Mouse (Mus musculus) activated CD4-positive, CD25-positive, alpha-beta regulatory T cell, adult 4 months (primary cell): ENCODE data around the gene Rab5c. TPM values are rescaled to one million over a fixed set of nuclear protein-coding genes. Genes with fewer than 3 reads are reported as not detected.

Experiments
- ATAC-seq: one replicate; pipeline ENCODE4 v1.8.0; 2017
- polyA plus RNA-seq, 2 experiments: library from polyadenylated mRNA; unstranded; fragments of 100-300 nt; shearing (Covaris generic); gene quantifications; one replicate each; pipeline ENCODE4 v1.2.1; 2017

Rab5c gene
- polyA plus RNA-seq, 2 experiments from 2014 or later = 29.0 to 44.1 TPM

- no peak for ATAC-seq
Observed at GRCm38 (mm10) chr11:100719893-100720292, 18.1 kb downstream of the Rab5c start.

- ATAC-seq = no peak
Observed at GRCm38 (mm10) chr11:100719312-100719711, 18.7 kb downstream of the Rab5c start.

- ATAC-seq = no peak
Observed at GRCm38 (mm10) chr11:100718866-100719265, 19.1 kb downstream of the Rab5c start.

GRCm38 (mm10) chr11:100718462-100718861, 19.6 kb downstream of the Rab5c start:
- no peak for ATAC-seq

DNA sequence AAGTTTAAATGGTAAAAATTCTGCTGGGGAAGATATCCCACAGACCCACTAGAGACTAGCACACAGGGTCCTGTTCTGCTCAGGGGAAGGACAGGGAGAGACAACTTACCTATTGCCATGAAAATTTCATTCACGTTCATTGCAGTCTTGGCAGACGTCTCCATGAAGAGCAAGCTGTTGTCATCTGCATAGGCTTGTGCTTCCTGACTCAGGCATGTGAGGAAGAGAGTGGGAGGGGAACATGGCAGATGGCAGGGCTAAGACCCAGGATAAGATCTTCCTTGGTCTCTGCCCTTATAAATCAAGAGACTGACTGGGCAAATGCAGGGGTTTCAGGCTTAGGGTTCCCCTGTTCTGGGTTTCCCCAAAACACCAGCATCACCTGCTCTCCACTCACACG, 21.4 kb downstream of the Rab5c start:
- ATAC-seq = no peak

- no peak for ATAC-seq
Observed at GRCm38 (mm10) chr11:100714948-100715347, 23.1 kb downstream of the Rab5c start.

DNA sequence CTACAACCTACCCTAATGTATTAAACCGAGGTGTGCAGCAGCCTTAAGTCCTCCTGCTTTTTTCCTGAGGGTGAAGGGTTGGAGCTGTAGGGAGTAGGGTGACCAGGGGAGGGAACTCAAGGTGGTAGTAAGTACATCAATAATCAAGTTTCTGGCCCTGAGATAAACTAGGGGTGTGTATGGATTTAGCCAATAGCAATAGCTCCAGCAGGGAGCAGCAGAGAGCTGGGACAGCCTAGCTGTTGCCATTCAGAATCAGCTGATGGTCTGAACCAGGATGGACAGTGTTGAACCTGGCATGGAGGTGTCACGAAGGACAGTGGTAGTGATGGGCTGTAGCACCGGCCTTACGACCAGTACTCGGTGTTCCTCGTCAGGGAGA, 23.5 kb downstream of the Rab5c start:
- ATAC-seq = peak; percentile 37

- ATAC-seq = peak; percentile 86
Observed at GRCm38 (mm10) chr11:100713735-100714533, 24.1 kb downstream of the Rab5c start, which contains the start of gene Hspb9. Gene Hspb9, plus strand, starts transcription at chr11:100713850.

GRCm38 (mm10) chr11:100713174-100713573, 24.8 kb downstream of the Rab5c start:
- no peak for ATAC-seq

DNA sequence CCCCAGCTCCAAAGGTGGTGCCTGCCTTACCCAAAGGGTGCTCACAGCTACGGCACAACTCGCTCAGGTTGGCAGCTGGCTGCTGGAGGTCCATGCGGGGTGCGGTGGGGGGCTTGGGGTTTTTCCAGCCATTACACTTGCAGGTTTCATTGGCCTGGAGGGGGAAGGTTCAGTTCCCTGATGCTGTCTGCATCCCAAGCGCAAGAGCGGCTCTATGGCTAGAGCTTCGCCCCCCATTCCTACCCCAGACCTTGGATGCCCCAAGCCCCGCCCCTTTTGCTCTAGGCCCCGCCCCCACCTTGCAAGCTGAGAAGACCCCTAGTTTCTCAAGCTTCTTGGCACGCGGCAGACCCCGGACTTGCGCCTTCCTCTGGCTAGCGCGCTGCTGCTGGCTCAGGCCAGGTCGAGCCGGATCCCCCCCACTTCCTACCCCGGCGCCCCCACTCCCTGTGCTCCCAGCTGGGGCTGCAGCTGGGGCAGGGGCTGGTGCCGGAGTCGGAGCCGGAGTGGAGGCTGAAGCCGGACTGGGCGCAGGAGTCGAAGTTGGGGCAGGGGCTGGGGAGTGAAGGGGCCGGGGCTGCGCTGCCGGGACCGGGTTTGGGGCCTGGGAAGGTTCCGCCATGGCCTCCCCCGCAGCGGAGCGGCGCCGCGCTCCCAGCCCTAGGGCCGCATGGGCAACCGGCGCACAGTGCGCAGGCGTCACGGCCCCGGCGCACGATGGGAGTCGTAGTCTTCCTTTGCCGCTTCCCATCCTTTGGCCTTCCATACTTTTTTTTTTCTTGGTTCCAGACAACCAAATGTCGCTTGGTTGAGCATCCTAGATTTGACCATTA, 26.0 kb downstream of the Rab5c start, which contains the start of gene Kat2a:
Kat2a (minus strand) TSS at position 683 of the 833 bp plus-strand sequence.
- ATAC-seq = no peak

DNA sequence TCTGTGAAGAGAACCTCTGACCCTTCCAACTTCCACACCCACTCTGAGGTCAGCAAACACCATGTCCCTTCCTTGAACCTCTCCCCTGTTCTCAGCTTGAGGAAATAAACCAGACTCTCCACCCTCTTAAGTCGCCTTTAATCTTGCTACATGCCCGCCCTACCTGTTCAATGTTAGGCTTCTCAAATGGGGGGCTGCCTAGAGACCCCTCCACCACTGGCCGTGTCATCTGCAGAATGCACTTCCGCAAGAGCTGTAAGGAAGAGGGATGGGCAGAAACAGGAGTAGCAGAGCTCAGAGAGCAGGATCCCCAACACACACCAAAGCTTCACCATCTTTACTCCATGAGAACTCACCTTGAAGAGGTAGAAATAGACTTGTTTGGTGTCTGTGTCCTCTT, 27.0 kb downstream of the Rab5c start:
- ATAC-seq = no peak

- no peak for ATAC-seq
Observed at GRCm38 (mm10) chr11:100710528-100710927, 27.5 kb downstream of the Rab5c start.

DNA sequence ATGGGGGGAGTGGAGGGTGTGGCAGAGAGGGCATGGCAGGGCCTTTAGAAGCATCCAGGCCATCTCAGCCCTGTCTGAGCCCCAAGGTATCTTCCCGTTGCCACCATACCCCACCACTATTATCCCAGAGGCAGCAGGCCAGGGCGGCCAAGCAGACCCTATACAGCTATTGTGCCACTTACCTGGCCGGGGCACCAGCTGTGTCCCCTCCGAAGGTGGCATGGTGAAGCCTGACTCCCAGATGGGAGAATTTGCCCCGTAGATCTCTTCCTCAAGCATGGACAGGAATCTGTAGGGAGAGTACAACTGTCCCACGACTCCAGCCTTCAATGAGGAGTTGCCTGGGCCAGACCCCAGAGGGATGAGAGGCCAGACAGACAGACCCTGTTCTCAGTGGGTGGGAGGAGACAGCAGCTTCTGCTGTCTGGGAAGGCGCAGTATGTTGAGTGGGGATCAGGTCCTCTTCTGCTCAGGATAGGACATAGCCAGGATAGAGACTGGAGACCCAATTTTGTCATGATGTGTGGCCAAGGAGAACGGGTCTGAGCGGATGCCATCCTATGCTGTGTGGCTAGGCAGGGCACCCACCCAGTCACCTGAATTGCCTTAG, 28.7 kb downstream of the Rab5c start:
- no peak for ATAC-seq

DNA sequence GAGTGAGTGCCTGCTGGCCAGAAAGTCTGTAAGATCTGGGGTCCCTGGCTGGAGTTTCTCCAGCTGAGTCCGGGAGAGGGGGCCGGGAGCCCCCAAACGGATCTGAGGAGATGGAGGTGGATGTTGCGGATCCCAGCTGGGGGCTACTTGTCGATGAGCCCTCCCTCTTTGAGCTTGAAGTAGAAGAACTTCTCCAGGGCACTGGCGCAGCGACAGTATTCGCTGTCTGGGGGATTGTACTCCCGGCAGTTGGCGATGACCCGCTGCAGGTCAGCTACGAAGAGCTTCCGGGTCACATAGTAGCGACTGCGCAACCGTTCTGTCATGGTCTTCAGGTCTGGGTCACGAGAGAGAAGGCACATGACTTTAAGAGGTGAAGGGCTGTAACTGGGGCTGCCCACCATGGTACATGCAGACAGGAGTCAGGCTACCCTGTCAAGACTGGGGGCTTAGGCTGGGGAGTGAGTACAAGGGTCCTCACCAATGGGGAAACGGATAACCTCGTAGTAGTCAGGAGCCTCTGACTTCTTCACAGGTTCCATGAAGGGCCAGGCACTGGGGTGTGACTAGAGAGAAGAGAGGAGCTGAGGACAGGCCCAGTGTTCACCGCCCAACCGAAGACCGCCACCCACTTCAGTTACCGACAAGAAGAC, 32.8 kb downstream of the Rab5c start:
- ATAC-seq = no peak

- ATAC-seq = peak; percentile 74
Observed at GRCm38 (mm10) chr11:100703851-100704531, 34.0 kb downstream of the Rab5c start, which contains the start of gene Dhx58. Gene Dhx58, minus strand, starts transcription at chr11:100704271.

DNA sequence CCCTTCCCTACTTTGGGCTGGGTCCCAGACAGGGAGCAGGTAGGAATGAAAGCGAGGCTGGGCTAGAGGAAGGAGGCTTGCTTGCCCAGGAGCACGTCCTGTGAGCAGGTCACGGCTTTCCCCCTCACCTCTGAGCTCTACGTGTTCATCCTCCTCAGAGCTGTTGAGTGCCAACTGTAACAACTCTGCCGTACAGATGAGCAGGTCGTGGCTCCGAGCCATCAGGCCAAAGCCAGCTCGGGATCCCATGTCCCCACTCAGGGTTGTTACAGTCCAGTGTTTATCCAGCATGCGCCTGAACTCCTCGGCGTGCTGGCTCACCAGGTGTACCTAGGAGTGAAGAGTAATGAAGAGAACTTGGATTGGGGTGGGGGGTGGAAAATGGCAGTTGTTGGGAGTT, 34.6 kb downstream of the Rab5c start:
- ATAC-seq = peak; percentile 16

- ATAC-seq = peak; percentile 33
Observed at GRCm38 (mm10) chr11:100702906-100703305, 35.1 kb downstream of the Rab5c start.

DNA sequence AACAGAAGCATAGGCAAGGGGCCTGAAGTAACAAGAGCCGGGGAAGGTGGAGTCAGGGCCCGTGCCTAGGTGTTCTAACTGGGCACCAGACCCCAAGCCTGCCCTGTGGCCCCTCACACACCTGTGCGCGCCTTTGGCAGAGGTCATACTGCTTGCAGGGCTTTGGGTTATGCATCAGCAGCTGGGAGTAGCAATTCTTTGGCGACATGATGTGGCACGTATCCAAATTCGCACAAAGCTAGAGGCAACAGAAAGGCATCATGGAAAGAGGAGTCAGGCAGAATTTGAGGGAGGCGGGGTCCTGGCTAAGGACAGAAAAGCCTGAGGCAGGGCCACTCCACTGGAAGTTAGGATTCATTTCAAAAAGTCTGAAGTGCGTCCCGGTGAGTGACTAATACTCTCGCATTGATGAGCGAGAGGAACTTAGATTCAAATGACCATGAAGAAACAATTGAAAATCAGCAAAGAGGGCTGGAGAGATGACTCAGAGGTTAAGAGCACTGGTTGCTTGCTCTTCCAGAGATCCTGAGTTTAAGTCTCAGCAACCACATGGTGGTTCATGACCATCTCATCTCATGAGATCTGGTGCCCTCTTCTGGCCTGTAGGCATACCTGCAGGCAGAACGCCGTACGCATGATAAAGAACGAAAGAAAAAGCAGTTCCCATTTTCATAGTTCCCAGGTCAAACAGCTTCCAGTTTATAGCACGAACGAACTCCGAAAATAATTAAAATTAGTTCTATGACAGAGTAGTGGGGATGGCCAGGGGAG, 35.7 kb downstream of the Rab5c start:
- peak; percentile 61 for ATAC-seq

DNA sequence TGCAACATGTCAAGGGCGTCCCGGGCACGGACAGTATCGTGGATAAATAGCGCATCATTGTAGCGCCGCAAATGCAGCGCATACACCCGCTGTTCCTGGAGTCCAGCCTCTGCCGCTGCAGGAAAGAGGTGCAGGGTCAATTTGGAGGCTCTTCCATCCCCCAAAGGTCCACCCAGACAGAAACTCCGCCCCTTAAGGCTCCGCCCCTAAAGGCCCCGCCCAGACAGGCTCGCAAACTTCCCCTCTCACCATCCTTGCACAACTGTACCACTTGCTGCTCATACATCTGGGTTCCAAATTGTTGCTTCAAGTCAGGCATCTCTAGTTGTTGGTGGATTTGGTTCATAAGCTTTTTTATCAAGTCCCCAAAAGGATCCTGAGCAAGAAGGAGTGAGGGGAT, 36.7 kb downstream of the Rab5c start:
- no peak for ATAC-seq

DNA sequence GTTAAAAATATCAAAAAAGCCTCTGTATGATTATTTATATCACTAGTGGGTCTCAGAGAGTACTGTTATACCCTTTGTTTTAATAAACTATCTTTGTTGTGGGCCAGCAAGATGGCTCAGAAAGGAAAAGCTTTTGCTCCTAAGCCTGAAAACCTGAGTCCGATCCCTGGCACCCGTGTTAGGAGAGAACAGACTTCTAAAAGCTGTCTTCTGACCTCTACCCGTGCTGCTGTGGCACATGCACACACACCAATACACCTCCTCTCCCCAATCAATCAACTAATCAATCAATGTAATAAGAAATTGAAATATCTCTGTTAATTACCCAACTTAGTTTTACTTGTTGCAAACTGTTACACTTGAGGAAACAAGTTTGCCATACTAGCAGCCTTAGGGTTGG, 37.3 kb downstream of the Rab5c start:
- no peak for ATAC-seq

GRCm38 (mm10) chr11:100697921-100698320, 40.1 kb downstream of the Rab5c start:
- no peak for ATAC-seq
